Mouse (Mus musculus) splenic B cell, adult 2 months (primary cell): ENCODE results near the gene Map4k3.

ENCODE experiments used
- DNase-seq: peaks from one replicate; pipeline ENCODE4 v3.0.0-alpha.2; 2011; ENCODE audit warnings: low read depth, low spot score
- H3K27me3 ChIP-seq: 2 replicates; pipeline ENCODE4 v1.6.1; 2012; ENCODE audit warnings: mild to moderate bottlenecking, low read length, moderate library complexity, mixed read lengths; ENCODE audit not compliant: control insufficient read depth, poor library complexity, insufficient read depth, severe bottlenecking
- H3K36me3 ChIP-seq: 2 replicates; pipeline ENCODE4 v1.6.1; 2012; ENCODE audit warnings: mild to moderate bottlenecking, low read length, moderate library complexity, mixed read lengths; ENCODE audit not compliant: control insufficient read depth, poor library complexity, insufficient read depth, severe bottlenecking

Map4k3 gene

GRCm38 (mm10) chr17:80683041-80683440, 45.2 kb downstream of the Map4k3 start:
- no peaks in the 10 kb centered on the region for H3K27me3 ChIP-seq
- H3K36me3 ChIP-seq, result no peaks in the 10 kb centered on the region; the same call in 1 of the 2 replicates
- no peak for DNase-seq

DNA sequence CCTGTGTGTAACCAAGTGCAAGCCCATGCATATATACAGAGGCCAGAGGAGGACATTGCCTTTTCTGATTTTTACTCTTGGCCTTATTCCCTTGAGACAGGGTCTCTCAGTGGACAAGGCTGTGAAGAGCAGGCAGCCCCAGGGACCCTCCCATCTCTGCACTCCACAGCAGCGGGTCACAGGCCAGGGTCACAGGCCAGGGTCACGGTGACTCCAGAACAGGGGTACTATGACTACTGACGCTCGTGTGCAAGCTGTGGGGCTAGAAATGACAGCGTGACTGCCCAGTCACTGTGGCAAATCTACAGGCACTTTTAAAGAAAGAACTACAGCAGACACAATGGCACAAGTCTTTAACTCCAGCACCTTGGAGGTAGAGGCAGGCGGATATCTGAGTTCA, 50.1 kb downstream of the Map4k3 start:
- DNase-seq, result no peak

DNA sequence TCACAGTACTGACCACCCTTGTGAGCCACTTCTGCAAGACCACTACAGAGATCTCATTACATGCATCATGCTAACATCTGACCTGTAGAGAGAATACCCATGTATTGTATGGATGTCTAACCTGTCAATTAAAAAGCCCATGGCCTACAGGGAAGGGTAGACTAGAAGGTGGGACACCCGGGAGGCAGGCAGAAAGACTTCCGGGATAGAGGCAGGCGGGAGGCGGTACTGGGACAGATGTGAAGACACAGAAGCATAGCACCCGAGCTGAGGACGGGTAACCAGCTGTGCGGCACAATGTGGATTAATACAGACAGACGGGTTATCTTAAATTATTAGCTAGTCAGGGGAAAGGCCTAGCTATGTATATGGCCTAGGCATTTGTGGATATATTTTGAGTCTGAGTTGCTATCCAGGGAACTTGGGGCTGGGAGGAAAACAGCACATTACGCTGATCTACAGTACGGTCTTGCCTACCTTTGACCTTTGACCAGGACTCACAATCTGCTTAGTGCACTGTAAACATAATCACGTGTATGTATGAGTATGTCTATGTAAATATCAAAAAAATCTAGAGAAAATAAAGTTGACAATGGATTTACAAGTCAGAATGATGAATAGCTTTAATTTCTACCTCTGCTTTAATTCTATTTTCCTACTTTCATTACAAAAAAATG, 51.3 kb downstream of the Map4k3 start:
- no peaks in the 10 kb centered on the region for H3K27me3 ChIP-seq
- H3K36me3 ChIP-seq, result no peaks in the 10 kb centered on the region; the same call in 1 of the 2 replicates
- no peak for DNase-seq

More for the DNA sequence above, 50.1 kb downstream of the Map4k3 start:
- Histone ChIP-seq H3K36me3 (no peaks in the 10 kb centered on the region; the same call in 1 of the 2 replicates), H3K27me3 (no peaks in the 10 kb centered on the region)

GRCm38 (mm10) chr17:80676211-80676610, 52.1 kb downstream of the Map4k3 start:
- no peaks in the 10 kb centered on the region for H3K36me3 ChIP-seq
- DNase-seq, result no peak
- H3K27me3 ChIP-seq, result no peaks in the 10 kb centered on the region

GRCm38 (mm10) chr17:80670395-80670794, 57.9 kb downstream of the Map4k3 start:
- no peak for DNase-seq
- Histone ChIP-seq H3K27me3 (no peaks in the 10 kb centered on the region), H3K36me3 (no peaks in the 10 kb centered on the region)

DNA sequence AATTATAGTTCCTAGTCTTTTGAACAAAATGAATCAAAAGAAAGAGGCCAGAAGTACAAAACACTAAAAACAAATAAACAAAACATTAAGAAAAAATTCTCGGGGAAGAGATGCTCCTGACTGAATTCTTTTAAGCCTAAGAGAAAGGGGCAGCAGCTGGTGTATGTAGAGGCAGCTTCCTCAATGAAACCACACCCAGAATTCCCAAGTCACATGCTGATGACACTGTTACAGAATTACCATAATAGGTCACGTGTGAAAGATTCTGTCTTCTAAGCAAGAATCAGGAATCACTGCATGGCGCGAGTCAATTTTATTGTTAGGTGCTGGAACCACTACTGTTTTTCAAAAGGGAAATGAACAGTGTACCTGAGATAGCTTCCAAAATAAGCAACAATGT, 64.7 kb downstream of the Map4k3 start:
- Histone ChIP-seq H3K36me3 (no peaks in the 10 kb centered on the region), H3K27me3 (no peaks in the 10 kb centered on the region)
- DNase-seq, result no peak

DNA sequence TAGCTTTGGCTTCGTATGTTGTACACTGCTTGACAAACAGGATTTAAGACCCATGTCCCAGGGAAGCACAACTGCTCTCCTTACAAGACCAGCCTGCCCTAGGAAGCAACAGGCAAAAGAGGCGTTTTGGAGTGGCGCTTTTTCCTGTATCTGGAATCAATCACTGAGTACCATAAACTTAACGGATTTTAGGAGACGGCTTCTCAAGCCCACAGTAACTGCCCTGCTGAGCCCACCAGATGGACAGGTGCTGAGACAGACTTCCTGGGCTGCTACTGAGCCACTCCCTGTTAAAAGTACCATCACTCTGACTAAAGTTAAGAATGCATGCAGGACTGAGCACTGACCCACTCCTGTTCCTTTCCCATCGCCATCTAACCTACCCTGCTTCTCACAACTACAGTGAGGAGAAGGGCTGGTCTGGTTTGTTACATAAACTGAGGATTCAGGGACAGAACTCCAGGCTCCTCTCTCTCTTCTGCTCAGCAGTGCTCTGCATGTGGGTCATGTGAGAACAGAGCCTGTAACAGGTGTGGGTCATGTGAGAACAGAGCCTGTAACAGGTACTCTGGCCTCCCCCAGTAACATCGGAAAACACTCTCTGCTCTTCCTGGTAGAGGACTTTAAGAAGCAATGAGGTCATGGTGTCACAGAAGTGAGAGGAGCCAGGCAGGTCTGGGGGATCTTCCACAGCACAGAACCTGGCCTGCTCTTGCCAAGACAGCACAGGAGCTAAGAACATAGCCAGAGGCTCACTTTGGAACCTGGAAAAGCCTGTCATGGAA, 65.3 kb downstream of the Map4k3 start:
- no peak for DNase-seq
- Histone ChIP-seq H3K27me3 (no peaks in the 10 kb centered on the region), H3K36me3 (no peaks in the 10 kb centered on the region)

DNA sequence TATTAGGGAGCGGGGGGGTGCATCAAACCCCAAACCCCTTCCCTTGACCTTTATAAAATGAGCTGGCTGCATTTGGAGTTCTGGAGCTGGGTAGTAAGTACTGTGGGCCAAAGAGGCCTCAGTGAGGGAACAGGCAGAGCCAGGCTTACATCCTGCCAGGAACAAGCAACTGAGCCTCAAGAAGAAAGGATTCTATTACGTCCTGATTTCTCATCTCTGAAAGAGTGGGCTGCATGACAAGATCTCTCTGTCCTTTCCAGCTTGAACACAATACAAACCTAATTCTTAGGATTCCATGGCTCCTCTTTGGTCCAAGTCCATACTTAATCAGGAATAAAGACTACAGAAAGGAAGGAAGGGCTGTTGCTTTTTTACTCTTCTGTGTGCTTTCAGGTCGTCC, 66.4 kb downstream of the Map4k3 start:
- H3K36me3 ChIP-seq, result no peaks in the 10 kb centered on the region
- DNase-seq, result no peak

DNA sequence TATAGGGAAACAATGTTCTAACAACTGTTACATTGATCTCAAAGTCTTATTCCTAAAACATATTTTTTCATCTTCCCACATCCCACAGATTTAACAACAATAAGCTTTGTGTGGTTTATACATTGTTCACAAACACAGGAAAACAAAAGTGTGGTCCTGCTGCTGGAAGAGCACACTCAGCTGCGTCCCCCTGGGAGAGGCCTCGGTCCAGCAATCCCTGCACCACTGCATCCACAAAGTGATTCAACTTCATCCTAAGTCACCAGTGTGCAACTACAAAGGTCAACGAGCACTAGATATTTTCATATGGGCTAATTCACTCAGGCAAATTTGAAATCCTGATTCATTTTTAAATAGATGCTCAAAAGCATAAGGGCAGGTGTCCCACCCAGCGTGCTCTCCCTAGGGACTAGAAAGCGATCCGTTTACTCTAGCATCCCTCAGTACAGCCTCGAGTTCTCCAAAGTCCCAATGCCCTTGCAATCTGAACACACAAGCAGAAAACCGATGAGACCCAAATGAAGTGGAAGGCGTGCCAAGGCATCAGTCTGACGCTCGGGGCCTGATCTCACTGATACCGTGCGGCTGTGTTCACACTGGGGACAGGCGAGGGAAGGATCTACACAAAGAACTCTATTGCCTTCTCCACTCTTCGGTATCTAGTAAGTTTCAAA, 67.4 kb downstream of the Map4k3 start:
- Histone ChIP-seq H3K27me3 (no peaks in the 10 kb centered on the region), H3K36me3 (no peaks in the 10 kb centered on the region)
- no peak for DNase-seq

More for the DNA sequence above, 66.4 kb downstream of the Map4k3 start:
- H3K27me3 ChIP-seq, result no peaks in the 10 kb centered on the region

- Histone ChIP-seq H3K27me3 (no peaks in the 10 kb centered on the region), H3K36me3 (no peaks in the 10 kb centered on the region)
- no peak for DNase-seq
Observed at GRCm38 (mm10) chr17:80660234-80660633, 68.1 kb downstream of the Map4k3 start.

GRCm38 (mm10) chr17:80659821-80660220, 68.5 kb downstream of the Map4k3 start:
- DNase-seq, result no peak
- Histone ChIP-seq H3K27me3 (no peaks in the 10 kb centered on the region), H3K36me3 (no peaks in the 10 kb centered on the region)

DNA sequence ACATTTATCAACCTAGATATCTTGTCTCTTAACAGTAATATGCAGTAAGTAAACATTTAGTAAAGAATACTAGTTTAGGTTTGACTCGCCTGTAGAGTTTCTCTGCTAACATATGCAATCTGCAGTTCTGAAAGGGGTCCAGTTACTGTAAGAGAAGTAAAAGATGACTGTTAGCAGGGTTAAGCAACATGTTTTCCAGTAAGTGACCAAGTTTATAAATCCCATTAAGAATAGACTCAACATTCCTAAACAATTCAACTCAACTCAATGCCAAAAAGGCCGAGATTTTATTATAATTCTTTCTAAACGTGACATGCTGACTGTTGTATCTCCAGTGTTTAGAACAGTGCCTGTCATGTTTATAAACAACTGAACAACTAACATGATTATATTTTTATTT, 74.0 kb downstream of the Map4k3 start:
- no peak for DNase-seq
- no peaks in the 10 kb centered on the region for H3K27me3 ChIP-seq
- H3K36me3 ChIP-seq, result no peaks in the 10 kb centered on the region

DNA sequence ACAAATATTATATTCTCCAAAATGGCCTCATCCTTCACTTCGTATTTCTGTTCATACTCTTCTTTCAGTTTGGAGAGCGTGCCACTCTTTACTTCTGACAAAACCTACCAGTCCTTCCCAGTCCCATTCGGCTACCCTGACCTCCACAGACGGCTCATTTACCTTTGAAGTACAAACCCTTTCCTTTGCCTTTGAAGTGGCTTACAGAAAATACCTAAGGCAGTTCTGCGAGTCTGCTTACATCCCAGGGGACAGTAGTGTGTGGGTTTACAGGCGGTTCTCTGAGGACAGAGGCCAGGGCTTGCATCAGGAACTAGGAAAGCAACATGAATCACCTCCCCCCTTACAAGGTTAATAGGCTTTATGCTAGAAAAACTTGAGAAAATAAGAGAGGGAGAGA, 75.5 kb downstream of the Map4k3 start:
- H3K27me3 ChIP-seq, result no peaks in the 10 kb centered on the region
- no peak for DNase-seq

GRCm38 (mm10) chr17:80646843-80647242, 81.4 kb downstream of the Map4k3 start:
- Histone ChIP-seq H3K27me3 (no peaks in the 10 kb centered on the region), H3K36me3 (no peaks in the 10 kb centered on the region; the same call in 1 of the 2 replicates)
- no peak for DNase-seq

More for the DNA sequence above, 75.5 kb downstream of the Map4k3 start:
- H3K36me3 ChIP-seq, result no peaks in the 10 kb centered on the region

GRCm38 (mm10) chr17:80646131-80646530, 82.2 kb downstream of the Map4k3 start:
- Histone ChIP-seq H3K27me3 (no peaks in the 10 kb centered on the region), H3K36me3 (no peaks in the 10 kb centered on the region; the same call in 1 of the 2 replicates)
- no peak for DNase-seq
